Mouse (Mus musculus) granulocyte monocyte progenitor cell, adult 5-6 weeks (primary cell): ENCODE measurements around the gene Gnb1l. TPM values are rescaled to one million over a fixed set of nuclear protein-coding genes. Genes with fewer than 3 reads are reported as not detected.

Experiments used
- ATAC-seq: replicated peaks from 2 replicates; pipeline ENCODE4 v1.8.0; 2016; ENCODE audit warnings: mild to moderate bottlenecking, moderate TSS enrichment, inconsistent platforms; ENCODE audit not compliant: poor library complexity, severe bottlenecking
- total RNA-seq, 2 experiments: library from RNA; stranded (forward) in 1 of 2; stranded (reverse) in 1 of 2; fragments of 200-712, 200-1000 nt in 1 of 2; fragments of >200 nt in 1 of 2; fragmentation: Nextera tagmentation in 1 of 2; gene quantifications; 2 replicates each; pipeline ENCODE4 v1.2.3; 2014 to 2017

Gene Gnb1l
- total RNA-seq, 2 experiments from 2014 or later: 7.5 to 9.5 TPM

GRCm38 (mm10) chr16:18537407-18537990 is 39.0 kb downstream of the Gnb1l start:
- no peak for ATAC-seq

- no peak for ATAC-seq
These were observed 40.8 kb downstream of the Gnb1l start for GRCm38 (mm10) chr16:18539281-18539680.

- no peak for ATAC-seq
These were observed 44.8 kb downstream of the Gnb1l start for GRCm38 (mm10) chr16:18543151-18543829.

GRCm38 (mm10) chr16:18547891-18548290 is 49.4 kb downstream of the Gnb1l start:
- ATAC-seq: no peak

- no peak for ATAC-seq
These were observed 53.1 kb downstream of the Gnb1l start for GRCm38 (mm10) chr16:18551604-18552003.

GRCm38 (mm10) chr16:18552106-18552710 is 53.7 kb downstream of the Gnb1l start:
- no peak for ATAC-seq

- no peak for ATAC-seq
These were observed 56.2 kb downstream of the Gnb1l start for GRCm38 (mm10) chr16:18554721-18555120.

- no peak for ATAC-seq
These were observed 56.9 kb downstream of the Gnb1l start for GRCm38 (mm10) chr16:18555235-18555935.

- ATAC-seq: no peak
These were observed 57.9 kb downstream of the Gnb1l start for GRCm38 (mm10) chr16:18556461-18556860.

GRCm38 (mm10) chr16:18564472-18564871 is 66.0 kb downstream of the Gnb1l start:
- no peak for ATAC-seq

GRCm38 (mm10) chr16:18568599-18568998 is 70.1 kb downstream of the Gnb1l start:
- ATAC-seq: no peak

- no peak for ATAC-seq
These were observed 75.7 kb downstream of the Gnb1l start for GRCm38 (mm10) chr16:18574196-18574595.

- ATAC-seq: no peak
These were observed 78.6 kb downstream of the Gnb1l start for GRCm38 (mm10) chr16:18577071-18577470.

GRCm38 (mm10) chr16:18577599-18578160 is 79.2 kb downstream of the Gnb1l start:
- peak; percentile 52 for ATAC-seq

GRCm38 (mm10) chr16:18580389-18580788 is 81.9 kb downstream of the Gnb1l start:
- ATAC-seq: no peak

GRCm38 (mm10) chr16:18581050-18581622 is 82.6 kb downstream of the Gnb1l start:
- ATAC-seq: no peak

GRCm38 (mm10) chr16:18581623-18582205 is 83.2 kb downstream of the Gnb1l start:
- ATAC-seq: peak; percentile 36

GRCm38 (mm10) chr16:18582426-18583148 is 84.1 kb downstream of the Gnb1l start:
- no peak for ATAC-seq

GRCm38 (mm10) chr16:18583169-18583568 is 84.7 kb downstream of the Gnb1l start:
- ATAC-seq: no peak
